Mouse (Mus musculus) CH12.LX (cell line): ENCODE data around the gene Rplp2.

Source experiments
- CTCF ChIP-seq, 2 experiments: IDR thresholded peaks in 1 of 2; conservative IDR thresholded peaks in 1 of 2; 2 replicates each; pipeline ENCODE4 v1.5.1; 2011 to 2012; ENCODE audit warnings: low read depth in 2 of 2, low read length in 2 of 2, improper control_type of control experiment in 1 of 2, inconsistent platforms in 1 of 2, mild to moderate bottlenecking in 1 of 2, moderate library complexity in 1 of 2
- ELF1 ChIP-seq: IDR thresholded peaks from 2 replicates; pipeline ENCODE4 v1.6.1; 2014; ENCODE audit warnings: low read depth, mild to moderate bottlenecking, inconsistent platforms, low read length, improper control_type of control experiment
- JUN ChIP-seq: IDR thresholded peaks from 2 replicates; pipeline ENCODE4 v1.6.1; 2011; ENCODE audit warnings: low read depth, mild to moderate bottlenecking, low read length, improper control_type of control experiment, moderate library complexity; ENCODE audit not compliant: insufficient read depth
- JUND ChIP-seq: conservative IDR thresholded peaks from 2 replicates; pipeline ENCODE4 v1.6.1; 2011; ENCODE audit warnings: low read depth, low read length, improper control_type of control experiment
- MYC ChIP-seq: IDR thresholded peaks from 2 replicates; pipeline ENCODE4 v1.6.1; 2011; ENCODE audit warnings: low read depth, mild to moderate bottlenecking, improper control_type of control experiment, low read length
- NELFE ChIP-seq: IDR thresholded peaks from 2 replicates; pipeline ENCODE4 v1.6.1; 2011; ENCODE audit warnings: low read depth, low read length, improper control_type of control experiment
- POLR2A ChIP-seq: IDR thresholded peaks from 2 replicates; pipeline ENCODE4 v1.6.1; 2011; ENCODE audit warnings: low read depth, mild to moderate bottlenecking, improper control_type of control experiment, low read length
- RAD21 ChIP-seq: IDR thresholded peaks from 2 replicates; pipeline ENCODE4 v1.6.1; 2011; ENCODE audit warnings: low read depth, mild to moderate bottlenecking, low read length, improper control_type of control experiment, moderate library complexity
- RCOR1 ChIP-seq: conservative IDR thresholded peaks from 2 replicates; pipeline ENCODE4 v1.6.1; 2012; ENCODE audit warnings: low read depth, mild to moderate bottlenecking, inconsistent platforms, low read length, improper control_type of control experiment
- TCF12 ChIP-seq: IDR thresholded peaks from 2 replicates; pipeline ENCODE4 v1.6.1; 2014; ENCODE audit warnings: low read depth, mild to moderate bottlenecking, inconsistent platforms, low read length, improper control_type of control experiment
- USF1 ChIP-seq: IDR thresholded peaks from 2 replicates; pipeline ENCODE4 v1.6.1; 2014; ENCODE audit warnings: low read depth, mild to moderate bottlenecking, inconsistent platforms, low read length, improper control_type of control experiment
- ZKSCAN1 ChIP-seq: IDR thresholded peaks from 2 replicates; pipeline ENCODE4 v1.6.1; 2012; ENCODE audit warnings: low read depth, inconsistent platforms, low read length, improper control_type of control experiment, borderline replicate concordance
- ZNF384 ChIP-seq: IDR thresholded peaks from 2 replicates; pipeline ENCODE4 v1.6.1; 2012; ENCODE audit warnings: low read depth, low read length, improper control_type of control experiment, inconsistent platforms

- TF ChIP-seq CTCF (conservative IDR thresholded peaks at IDR 0.05 in 1 of 2, IDR thresholded peaks at IDR 0.05 in 1 of 2; ENCODE audit: low read depth in 2 of 2, low read length in 2 of 2) (no peak), ELF1 (no peak), RCOR1 (no peak), MYC (no peak), RAD21 (no peak), TCF12 (no peak), JUND (no peak), NELFE (no peak), ZKSCAN1 (no peak), JUN (no peak), POLR2A (no peak), USF1 (no peak), ZNF384 (no peak)
Observed at GRCm38 (mm10) chr7:141482531-141483024, 35.4 kb downstream of the Rplp2 start.
